17 mouse cellular contexts compared by ENCODE assay signal in genomic region chr9:106643787-106644186, GRCm38 (mm10). TPM values are rescaled to one million over a fixed set of nuclear protein-coding genes. Genes with fewer than 3 reads are reported as not detected.
DNase-seq lines count a peak whose midpoint lies in the region; ATAC-seq and TF ChIP-seq lines count a peak whose summit lies in the region.
"Had no signal": no experiment of that assay in that cellular context is flagged by ENCODE, and none has a peak within 500 bp of the region (broad histone marks: within the 10 kb centered on the region; RNA-seq: fewer than 3 reads in every experiment).

No protein-coding gene starts in this region.

- H3K4me2 ChIP-seq in heart, postnatal 0 days (ENCODE audit: low read depth, low read length), result no peak overlapping the region
- H3K4me2 ChIP-seq in forebrain, embryonic 13.5 days, result no peak overlapping the region

- no peaks in the 10 kb centered on the region for H3K9me3 ChIP-seq in heart, postnatal 0 days (replicated peaks; ENCODE audit: control insufficient read depth, low read length)
- no peaks in the 10 kb centered on the region for H3K9me3 ChIP-seq in forebrain, embryonic 13.5 days (replicated peaks)
- H3K9me3 ChIP-seq: forebrain, embryonic 10.5 days had no signal

- intact Hi-C loops in heart, postnatal 14 days (cut with DNase I), result loop anchor here (2.0 kb wide), 1 partner anchor 43 kb away; no protein-coding TSS in a partner anchor

- no peak for ATAC-seq in heart, postnatal 0 days (ENCODE audit: insufficient read depth, low read depth)
- ATAC-seq in forebrain, embryonic 13.5 days, result no peak
- ATAC-seq: CD4-positive, CD25-positive, alpha-beta regulatory T cell, adult 4 months had no signal

- H3K36me3 ChIP-seq in heart, postnatal 0 days (replicated peaks; ENCODE audit: control insufficient read depth, insufficient read depth, low read length), result no peaks in the 10 kb centered on the region
- H3K36me3 ChIP-seq in forebrain, embryonic 13.5 days (ENCODE audit: poor library complexity, severe bottlenecking), result no peaks in the 10 kb centered on the region
- H3K36me3 ChIP-seq: forebrain, embryonic 10.5 days had no signal

- no peak overlapping the region for H3K27ac ChIP-seq in heart, postnatal 0 days (ENCODE audit: low read depth)
- H3K27ac ChIP-seq in forebrain, embryonic 13.5 days, result no peak overlapping the region
- H3K27ac ChIP-seq: forebrain, embryonic 10.5 days had no signal

- no peak overlapping the region for H3K9ac ChIP-seq in heart, postnatal 0 days (replicated peaks; ENCODE audit: low read depth, low read length)
- no peak overlapping the region for H3K9ac ChIP-seq in forebrain, embryonic 13.5 days

- no peak for DNase-seq in heart, postnatal 0 days (ENCODE audit: low spot score)
- no peak for DNase-seq in heart, postnatal 14 days
- DNase-seq in lung, postnatal 36 days, result peak; percentile 2
- no peak for DNase-seq in lung, adult 18-20 months
- DNase-seq in R1 (ENCODE audit: low read depth, low spot score), result peak; percentile 94
- peak; percentile 37 for DNase-seq in mesoderm, embryonic 11.5 days (ENCODE audit: low read depth, low spot score)
- no peak for DNase-seq in frontal cortex, postnatal 25 days (ENCODE audit: low spot score in 2 of 2)

- H3K27me3 ChIP-seq in heart, postnatal 0 days (ENCODE audit: control insufficient read depth, insufficient read depth, low read length), result 0 out of 2 replicates have a peak, but pooled peaks cover 5% of the 10 kb centered on the region
- H3K27me3 ChIP-seq in forebrain, embryonic 13.5 days, result no peaks in the 10 kb centered on the region

- TF ChIP-seq EP300 in heart, postnatal 0 days (IDR thresholded peaks at IDR 0.05; ENCODE audit: low read depth), result no peak

- no peaks in the 10 kb centered on the region for H3K4me1 ChIP-seq in heart, postnatal 0 days (ENCODE audit: control insufficient read depth, insufficient read depth)
- no peaks in the 10 kb centered on the region for H3K4me1 ChIP-seq in forebrain, embryonic 13.5 days
- H3K4me1 ChIP-seq: forebrain, embryonic 10.5 days had no signal

- WGBS in heart, postnatal 0 days, result 64% methylated on average over 6 of the region's 6 CpGs
- WGBS in forebrain, embryonic 13.5 days, result 69% methylated on average over 6 of the region's 6 CpGs

- H3K4me3 ChIP-seq in heart, postnatal 0 days (ENCODE audit: low read depth, low read length), result no peak overlapping the region
- no peak overlapping the region for H3K4me3 ChIP-seq in forebrain, embryonic 13.5 days
- H3K4me3 ChIP-seq: forebrain, embryonic 10.5 days had no signal

- peak; percentile 3; the same call in 1 of the 2 replicates for TF ChIP-seq CTCF in heart, postnatal 0 days (IDR thresholded peaks at IDR 0.05; ENCODE audit: low read depth)

RNA-seq across cellular contexts. Expression of gene Grm2, which starts 12.1 kb away (rescaled TPM):
- not detected in 2 replicates for total RNA-seq in heart, postnatal 0 days (2014; rRNA removed; ENCODE audit: low replicate concordance)
- not detected in 2 replicates for polyA plus RNA-seq in heart, postnatal 0 days (2015; fragmentation: Nextera tagmentation; extraction: Ambion mirVana)
- not detected for total RNA-seq in heart, postnatal 14 days (2021)
- polyA plus RNA-seq in forebrain, embryonic 13.5 days (2015; fragmentation: Nextera tagmentation; extraction: Ambion mirVana), result 4.4 and 5.5 TPM in 2 replicates
- total RNA-seq: adrenal gland, adult 8-10 months; hematopoietic stem cell, adult 5-6 weeks; megakaryocyte, adult 5-6 weeks had no signal
- polyA plus RNA-seq: CD4-positive, CD25-positive, alpha-beta regulatory T cell, adult 4 months; gonadal fat pad, adult 2 months; spleen, adult 2 months had no signal

RNA-seq across cellular contexts. Expression of gene Iqcf6, which starts 17.4 kb away (rescaled TPM):
- total RNA-seq in heart, postnatal 0 days (2014; rRNA removed; ENCODE audit: low replicate concordance), result not detected in 2 replicates
- not detected in 2 replicates for polyA plus RNA-seq in heart, postnatal 0 days (2015; fragmentation: Nextera tagmentation; extraction: Ambion mirVana)
- total RNA-seq in heart, postnatal 14 days (2021), result not detected
- not detected in 2 replicates for polyA plus RNA-seq in forebrain, embryonic 13.5 days (2015; fragmentation: Nextera tagmentation; extraction: Ambion mirVana)
- total RNA-seq: adrenal gland, adult 8-10 months; hematopoietic stem cell, adult 5-6 weeks; left cerebral cortex, postnatal 10 days; megakaryocyte, adult 5-6 weeks had no signal
- polyA plus RNA-seq: CD4-positive, CD25-positive, alpha-beta regulatory T cell, adult 4 months; forebrain, embryonic 10.5 days; gonadal fat pad, adult 2 months; neural tube, embryonic 14.5 days; spleen, adult 2 months had no signal

RNA-seq across cellular contexts. Expression of gene Tex264, which starts 41.9 kb away (rescaled TPM):
- 30.9 and 122 TPM in 2 replicates for total RNA-seq in heart, postnatal 0 days (2014; rRNA removed; ENCODE audit: low replicate concordance)
- 44.6 and 47.9 TPM in 2 replicates for polyA plus RNA-seq in heart, postnatal 0 days (2015; fragmentation: Nextera tagmentation; extraction: Ambion mirVana)
- total RNA-seq in heart, postnatal 14 days (2021), result 10 to 100 TPM; 35.1 to 39.4 TPM
- polyA plus RNA-seq in forebrain, embryonic 13.5 days (2015; fragmentation: Nextera tagmentation; extraction: Ambion mirVana), result 28.5 and 29.4 TPM in 2 replicates

Comparison
In these comparisons a context has a peak if more than half of its experiments do, and no peak if none do; other contexts are left out.
1. DNase-seq: peak in lung, postnatal 36 days (single experiment), R1 (single experiment) and mesoderm, embryonic 11.5 days (single experiment); none in heart, postnatal 0 days (single experiment), heart, postnatal 14 days (0 of 2), lung, adult 18-20 months (0 of 2) and frontal cortex, postnatal 25 days (0 of 2).